Mouse (Mus musculus) adrenal gland (tissue): ENCODE results near the gene Fbxw8.

Source experiments
- intact Hi-C: fragments of 180-260 bp; cut with DNase I; formaldehyde crosslinking; loops from one replicate; pipeline ENCODE4 v1.15.1; 2025

Gene Fbxw8

DNA sequence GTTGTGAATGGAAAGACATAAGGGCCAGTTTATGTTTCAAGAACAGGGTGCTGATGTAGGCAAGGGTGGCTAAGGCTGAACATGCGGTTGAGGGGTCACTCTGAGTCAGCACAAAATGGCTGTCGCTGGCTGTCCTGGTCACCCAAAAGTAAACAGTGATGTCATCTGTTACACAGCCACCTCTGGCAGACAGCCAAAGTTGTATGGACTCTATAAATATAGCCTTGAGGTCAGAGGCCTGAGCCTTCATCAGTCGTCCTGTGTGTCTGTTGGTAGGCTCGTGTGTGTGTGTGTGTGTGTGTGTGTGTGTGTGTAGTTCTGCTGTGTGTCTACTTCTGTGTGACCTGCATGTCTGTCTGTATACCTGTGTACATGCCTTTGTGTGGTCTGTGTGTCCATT lies 1.7 kb upstream of the Fbxw8 start:
- intact Hi-C loops, result loop anchor here (5.0 kb wide), 1 partner anchor 90 kb away; the partner anchor contains the start of genes 2410131K14Rik and Rnft2

DNA sequence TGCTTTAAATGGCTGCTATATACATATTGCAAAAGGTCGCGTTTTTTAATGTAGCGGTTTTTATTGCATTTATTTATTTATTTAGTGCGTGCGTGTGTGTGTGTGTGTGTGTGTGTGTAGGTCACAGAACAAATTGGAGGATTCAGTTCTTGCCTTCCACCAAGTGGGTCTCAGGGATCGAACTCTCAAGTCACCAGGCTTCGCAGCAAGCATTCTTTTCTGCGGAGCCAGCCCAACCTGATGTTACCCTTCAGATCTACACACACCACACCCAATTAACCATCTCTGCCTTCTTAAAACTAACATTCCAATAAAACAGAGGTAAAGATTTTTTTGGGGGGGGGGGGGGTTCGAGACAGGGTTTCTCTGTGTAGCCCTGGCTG lies 292 bp upstream of the Fbxw8 start:
- intact Hi-C loops, result loop anchor here (5.0 kb wide), 1 partner anchor 92 kb away; the partner anchor contains the start of genes 2410131K14Rik and Rnft2

DNA sequence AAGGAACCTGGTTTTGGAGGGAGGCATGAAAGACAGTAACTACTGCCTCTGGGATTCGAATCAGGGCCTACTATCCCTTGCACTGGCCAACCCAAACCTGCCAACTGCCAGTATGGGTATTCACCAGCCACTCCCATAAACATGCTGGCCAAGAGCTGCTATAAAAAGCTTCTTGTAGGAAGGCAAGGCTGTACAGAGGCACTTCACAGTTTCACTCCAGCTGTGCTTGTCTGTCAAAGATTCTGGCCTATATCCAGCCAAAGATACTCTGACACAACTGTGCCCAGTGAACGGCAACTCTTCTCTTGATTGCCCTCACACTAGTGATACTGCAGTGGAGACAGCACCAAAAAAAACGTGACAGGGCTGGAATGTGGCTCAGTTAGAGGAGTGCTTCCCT lies 5.6 kb downstream of the Fbxw8 start:
- intact Hi-C loops, result no loop called here

DNA sequence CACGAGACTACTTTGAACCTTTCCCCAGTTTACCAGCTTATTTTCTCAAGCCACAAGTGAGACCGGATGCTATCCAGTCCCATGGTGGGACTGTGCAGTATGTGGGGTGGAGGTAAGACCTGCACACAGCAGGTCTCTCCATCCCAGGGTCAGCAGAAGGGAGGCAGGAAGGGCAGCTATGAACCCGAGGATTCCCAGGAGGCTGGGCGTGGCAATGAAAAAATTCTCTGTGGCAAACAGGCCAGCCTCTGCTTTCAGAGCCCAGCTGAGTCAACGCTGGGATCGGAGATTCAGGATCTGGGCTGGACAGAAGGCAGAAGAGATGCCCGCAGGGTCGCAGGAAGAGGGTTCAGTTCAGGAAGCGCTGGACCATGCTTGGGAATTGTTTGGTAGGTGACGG lies 8.0 kb downstream of the Fbxw8 start:
- intact Hi-C loops, result no loop called here

DNA sequence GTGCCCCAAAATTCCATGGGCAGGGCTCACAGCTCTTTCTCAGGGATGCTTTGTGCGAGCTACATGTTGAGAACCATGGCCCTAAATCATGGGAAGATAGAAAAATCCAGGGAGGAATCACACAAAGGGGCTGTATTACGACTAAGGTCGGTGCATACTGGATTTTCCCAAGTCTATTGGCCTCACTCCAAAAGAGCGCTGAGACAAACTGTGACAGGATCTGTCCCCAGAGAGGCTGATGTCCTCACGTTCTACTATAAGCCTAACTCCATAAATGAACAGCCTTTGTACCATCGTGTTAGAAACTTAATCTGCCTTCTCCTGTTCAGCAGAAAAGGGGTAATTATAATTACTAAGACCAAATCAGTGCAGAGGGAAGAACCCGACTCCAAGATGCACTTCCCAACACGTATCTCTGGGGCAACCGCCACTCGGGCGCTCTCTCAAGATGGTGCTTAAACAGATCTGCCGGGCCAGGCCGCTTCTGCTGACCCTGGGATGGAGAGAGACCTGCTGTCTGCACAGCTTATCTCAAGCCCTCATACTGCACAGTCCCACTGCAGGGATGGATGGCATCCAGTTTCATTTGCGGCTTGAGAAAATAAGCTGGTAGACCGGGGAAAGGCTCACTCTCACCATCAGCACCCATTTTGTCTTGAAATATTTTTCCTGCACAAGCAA lies 9.1 kb downstream of the Fbxw8 start:
- intact Hi-C loops, result no loop called here

DNA sequence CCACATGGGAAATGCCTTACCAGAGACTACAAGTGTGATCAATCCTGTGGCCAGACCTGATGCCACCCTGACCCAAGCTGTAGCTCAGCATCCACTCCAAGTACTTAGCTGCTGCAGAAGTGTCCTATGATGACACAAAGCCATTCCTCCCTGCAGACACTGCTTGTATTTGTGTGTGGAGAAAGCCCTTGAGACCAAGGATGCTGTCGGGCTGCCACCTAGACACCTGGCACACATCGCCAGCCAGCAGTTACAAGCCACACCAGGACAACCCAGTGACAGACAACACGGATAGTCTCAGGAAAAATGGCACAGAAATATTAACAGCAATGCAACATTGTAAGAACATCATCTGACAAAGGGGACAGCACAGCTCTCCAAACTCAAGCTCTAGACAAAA lies 9.8 kb downstream of the Fbxw8 start:
- intact Hi-C loops, result no loop called here

DNA sequence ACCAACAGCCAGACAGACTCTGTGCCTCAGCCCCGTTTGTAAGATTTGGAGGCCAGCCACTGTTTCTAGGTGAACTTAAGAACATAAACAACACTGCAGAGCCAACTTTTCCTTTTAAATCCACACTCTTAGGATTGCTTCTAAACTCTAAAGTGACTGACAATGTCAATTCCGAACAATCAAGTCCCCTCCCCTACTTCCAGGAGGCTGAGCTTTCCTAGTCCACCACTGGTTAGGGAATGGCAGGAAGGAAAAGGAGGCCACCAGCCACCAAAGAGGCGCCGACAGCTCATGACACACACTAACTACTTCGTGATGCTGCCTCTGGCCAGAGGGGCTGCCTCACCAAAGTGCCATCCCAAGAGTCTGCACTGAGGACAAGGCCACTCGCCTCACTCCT lies 10.5 kb downstream of the Fbxw8 start:
- intact Hi-C loops, result no loop called here

DNA sequence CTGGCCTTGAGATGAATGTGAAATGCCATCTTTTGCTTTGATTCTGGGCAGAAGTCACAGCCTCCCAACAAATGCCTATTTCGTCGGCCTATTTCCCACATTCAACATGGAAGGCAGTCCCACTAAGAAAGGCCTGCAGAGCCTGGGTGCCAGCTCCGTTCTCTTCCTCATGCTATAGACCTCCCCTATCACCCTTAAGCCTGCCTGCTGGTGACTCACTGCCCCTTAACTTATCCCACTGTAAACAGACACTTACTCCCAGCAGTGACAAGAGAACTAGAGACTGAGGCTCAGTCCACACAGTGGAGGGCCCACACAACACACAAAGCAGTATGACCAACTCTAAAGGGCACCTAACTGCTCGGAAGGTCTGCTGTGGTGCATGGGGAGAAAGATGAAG lies 10.9 kb downstream of the Fbxw8 start:
- intact Hi-C loops, result no loop called here

DNA sequence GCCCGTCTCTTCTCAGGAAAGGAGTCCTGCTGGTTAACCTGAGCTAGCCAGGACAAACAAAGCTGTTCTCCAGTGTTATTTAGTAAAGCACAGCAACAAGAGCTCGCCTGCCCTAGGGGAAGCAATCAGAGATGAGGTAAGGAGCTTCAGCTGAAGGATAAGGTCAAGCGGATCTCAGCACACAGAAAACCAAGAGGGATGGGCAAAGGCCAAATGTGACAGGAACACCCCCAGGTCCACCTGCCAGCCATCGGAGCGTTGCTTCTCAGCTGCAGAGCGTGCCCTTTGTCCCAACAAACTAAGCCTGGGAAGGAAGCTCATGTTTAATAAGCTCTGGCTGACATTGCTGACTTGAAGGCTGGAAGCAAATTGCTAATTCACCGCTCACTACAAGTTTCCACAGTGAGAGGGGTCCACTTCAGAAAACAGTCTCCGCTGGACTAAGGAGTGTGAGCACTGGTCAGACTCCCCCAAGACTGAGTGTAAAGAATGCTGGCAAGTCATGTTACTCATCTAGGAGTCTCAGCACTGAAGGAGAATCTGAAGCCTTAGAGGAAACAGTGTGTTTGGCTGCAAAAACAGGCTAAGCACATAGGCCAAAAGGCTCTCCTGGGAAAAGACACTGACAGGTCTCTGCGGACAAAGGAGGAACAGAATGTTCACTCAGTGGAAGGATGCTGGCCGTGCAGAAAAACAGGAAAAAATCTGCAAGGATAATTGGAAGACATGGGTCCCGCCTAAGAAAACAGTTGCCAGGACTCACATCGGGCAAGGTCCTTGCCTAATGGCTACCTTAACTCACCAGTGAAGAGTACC lies 11.8 kb downstream of the Fbxw8 start:
- intact Hi-C loops, result no loop called here

DNA sequence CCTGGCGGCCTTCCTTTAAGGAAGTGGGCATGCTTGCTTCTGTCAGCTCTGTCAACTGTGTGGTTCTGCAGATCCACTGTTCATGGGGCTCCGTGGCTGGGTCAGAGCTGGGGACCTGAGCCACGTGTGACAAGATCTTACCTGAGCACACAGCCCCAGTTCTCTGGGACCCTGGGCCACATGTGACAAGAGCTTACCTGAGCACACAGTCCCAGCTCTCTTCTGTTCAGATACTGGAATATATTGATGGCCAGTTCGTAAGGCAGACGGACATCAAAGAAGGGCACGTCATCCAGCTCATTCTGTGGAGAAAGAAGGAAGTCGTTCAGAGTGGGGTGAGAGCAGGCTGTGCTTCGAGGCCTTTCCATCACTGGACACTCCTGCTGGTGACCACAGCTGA lies 12.8 kb downstream of the Fbxw8 start:
- intact Hi-C loops, result no loop called here

DNA sequence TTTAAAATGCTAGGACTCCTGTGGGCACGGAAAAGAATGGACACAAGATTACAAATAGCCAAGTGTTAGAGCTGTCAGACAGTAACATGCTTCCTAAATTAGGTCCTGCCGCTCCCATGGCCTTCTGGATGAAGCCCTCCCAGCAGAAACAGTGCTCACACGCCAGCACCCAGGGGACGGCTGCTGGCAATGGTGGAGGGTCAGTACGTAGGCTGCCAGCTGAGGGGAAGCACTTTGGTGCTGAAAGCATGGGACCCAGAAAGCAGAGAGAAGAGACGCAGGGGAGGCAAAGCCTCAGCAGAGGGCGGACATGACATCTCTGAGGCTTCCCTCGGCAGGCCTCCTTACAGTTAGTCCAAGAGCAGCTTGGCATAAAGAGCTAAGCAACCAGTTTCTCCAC lies 15.6 kb downstream of the Fbxw8 start:
- intact Hi-C loops, result no loop called here

DNA sequence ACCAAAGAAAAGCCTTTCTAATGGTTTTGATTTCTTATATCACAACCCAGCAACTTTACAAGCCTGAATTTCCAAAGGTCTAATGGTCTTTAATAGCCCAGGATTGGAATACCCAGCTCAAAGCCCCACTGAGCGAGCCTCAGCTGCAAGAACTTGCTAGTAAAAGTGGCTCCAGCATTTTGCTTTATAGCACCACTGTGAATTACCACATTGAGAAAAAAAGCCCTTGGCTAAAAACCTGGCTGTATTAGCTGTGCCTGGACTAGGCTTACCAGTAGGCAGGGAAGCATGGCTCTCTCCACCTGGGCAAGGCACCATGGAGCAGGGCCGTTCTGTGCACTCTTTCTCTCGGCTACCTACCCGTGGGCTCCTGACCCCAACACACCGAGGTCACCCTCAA lies 18.9 kb downstream of the Fbxw8 start:
- intact Hi-C loops, result no loop called here

DNA sequence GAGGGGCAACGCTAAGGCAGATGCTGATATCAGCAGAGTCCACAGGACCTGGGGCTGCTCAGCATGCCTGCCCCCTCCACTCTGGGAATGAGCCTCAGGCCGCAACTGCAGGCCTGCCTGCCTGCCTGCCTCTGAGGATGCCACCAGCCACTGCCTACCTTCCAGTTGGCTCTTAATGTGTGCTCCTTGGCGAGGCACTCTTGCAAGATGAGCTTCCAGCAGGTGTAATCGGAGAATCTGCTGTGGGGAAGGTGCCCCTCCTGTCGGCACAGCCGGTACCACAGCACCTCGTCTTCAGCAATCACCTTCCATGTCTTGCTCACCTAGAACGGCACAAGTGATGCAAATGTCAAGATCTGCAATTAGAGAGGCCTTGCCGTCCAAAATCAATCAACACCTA lies 26.6 kb downstream of the Fbxw8 start:
- intact Hi-C loops, result no loop called here

DNA sequence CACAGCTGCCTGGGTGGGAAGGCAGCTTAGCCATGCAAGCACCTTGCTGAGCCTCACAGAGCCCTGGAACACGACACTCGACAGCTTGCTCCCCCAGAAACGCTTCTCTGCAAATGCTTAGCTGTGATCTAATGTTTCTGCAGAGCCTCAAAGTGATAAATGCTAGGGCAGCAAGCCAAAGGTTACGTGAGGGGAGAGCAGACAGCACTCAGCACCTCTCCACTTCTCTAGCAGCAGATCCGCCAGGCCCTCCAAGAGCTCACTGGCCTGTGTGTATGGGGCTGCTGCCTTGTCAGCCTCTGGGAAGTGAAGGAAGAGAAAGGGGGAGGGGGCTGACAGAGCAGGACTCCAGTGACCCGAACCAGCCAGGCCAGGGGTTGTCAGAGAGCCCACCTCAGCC lies 27.1 kb downstream of the Fbxw8 start:
- intact Hi-C loops, result no loop called here

DNA sequence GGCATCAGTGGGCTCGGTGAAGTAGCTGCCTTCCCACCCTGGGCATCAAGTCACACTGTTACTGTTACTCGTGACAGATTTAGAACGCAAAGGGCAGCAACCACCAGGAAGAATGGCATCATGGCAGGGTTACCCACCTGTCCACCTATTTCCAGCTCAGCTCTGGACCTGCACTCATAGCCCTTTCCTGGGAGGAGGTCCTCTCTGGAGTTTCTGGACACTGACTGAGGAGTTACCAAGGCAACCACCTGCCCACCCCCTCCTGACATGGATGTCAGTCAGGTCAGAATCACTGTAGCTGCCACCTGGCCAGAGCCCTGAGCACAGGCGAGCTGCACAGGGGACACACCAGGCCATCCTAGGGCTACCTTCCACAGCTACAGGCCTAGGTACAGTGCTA lies 28.6 kb downstream of the Fbxw8 start:
- intact Hi-C loops, result no loop called here

DNA sequence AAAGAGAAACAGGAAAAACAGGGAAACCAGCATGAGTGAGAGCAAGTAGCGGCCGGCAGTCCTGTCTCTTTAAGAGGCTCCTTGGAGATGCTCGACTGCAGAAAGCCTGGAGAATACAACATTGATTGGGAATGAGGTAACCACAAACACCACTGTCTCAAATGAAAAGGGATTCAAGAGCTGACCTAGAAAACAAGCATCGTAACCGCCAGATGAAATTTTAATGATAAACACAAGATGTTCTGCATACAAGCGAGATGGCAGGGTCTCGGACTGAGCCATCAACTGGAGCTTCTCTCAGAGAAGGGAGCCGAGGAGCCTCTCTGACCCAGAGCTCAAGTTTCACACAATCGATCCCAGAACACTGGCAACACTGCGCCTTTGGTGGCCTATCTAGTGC lies 32.2 kb downstream of the Fbxw8 start:
- intact Hi-C loops, result no loop called here

DNA sequence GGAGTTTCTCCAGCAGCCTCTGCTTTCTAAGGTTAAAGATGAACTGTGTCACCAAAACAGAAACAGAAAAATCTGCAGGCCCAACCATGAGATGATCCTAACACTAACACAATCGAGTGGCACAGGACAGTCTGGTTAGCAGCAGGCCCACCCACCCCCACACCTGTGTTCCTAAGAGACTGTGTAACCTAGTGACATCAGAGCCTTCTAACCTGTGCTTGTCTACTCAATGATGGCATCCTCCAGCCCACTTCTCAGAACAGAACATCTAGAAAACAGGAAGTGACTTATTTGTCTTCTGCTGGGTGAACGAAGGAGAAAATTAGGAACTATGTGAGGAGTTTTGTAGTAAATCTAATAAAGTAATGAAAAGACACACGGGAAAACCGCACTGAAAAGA lies 33.3 kb downstream of the Fbxw8 start:
- intact Hi-C loops, result no loop called here

DNA sequence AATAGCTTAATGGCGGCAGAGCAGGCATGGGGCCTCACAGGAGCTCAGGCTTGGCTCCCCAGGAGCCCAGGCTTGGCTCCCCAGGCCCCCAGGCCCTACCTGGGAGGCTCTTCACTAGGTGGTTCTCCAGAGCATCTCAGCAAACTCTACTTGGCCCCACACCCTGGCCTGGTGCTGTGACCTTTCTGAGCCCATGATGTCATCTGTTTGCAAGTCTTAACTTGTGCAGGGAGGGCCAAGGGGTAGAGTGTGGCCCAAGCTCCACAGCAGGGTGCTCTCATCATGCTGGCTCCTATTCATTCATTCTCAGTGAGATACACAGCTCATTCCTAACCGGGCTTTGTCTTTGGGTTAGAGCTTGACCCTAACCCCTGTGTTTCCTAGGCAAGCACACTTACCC lies 34.6 kb downstream of the Fbxw8 start:
- intact Hi-C loops, result no loop called here

DNA sequence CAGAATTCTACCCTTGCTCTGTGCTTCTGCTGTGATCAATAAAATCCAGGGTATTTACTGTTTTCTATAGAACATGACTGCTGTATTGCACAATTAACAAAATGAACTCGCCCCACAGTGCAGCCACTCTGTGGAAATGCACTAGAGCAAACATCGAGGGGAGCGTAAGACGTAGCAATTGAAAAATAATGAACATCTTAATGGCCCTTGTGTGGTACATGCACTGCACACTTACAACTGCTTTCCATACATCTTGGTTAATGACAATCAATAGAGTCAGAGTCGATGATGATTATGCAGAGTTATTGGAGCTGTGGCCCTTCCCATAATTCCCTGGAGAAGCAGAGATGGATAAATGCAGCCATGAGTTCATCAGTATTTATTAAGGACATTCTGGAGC lies 36.3 kb downstream of the Fbxw8 start:
- intact Hi-C loops, result no loop called here

DNA sequence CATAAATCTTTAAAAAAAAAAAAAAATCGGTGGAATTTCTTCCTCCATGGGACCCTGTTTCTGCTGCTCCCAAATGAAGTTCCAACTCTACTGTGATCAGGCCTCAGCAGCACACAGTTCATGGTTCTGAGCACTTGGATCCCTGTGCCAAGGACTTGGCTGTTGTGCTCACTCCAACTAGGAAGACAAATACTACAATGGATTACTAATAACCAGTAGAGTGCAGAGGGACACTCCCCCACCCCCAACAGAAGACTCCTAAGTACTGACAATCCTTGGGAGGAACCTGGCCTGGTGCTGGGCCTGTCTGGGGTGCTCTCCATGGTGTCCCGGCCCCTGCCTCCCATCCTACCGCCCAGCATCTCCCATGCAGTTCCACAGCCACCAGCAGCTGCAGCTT lies 36.9 kb downstream of the Fbxw8 start:
- intact Hi-C loops, result no loop called here

DNA sequence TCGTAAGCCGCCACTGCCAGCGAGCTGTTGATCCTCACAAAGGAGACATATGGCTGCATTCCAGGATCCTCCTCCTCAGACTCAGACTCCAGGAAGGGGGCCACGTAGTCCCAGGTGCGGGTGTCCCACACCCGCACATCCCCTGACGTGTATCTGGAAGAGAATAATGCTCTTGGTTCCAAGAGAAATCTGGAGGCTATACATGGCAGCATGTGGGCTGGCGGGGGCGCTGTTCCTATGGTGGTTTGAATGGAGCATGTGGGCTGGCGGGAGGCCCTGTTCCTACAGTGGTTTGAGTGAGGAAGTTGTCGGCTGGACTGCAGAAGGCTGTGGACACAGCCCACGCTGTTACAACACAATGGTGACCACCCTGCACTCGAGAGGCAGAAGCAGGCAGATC lies 41.6 kb downstream of the Fbxw8 start:
- intact Hi-C loops, result no loop called here

DNA sequence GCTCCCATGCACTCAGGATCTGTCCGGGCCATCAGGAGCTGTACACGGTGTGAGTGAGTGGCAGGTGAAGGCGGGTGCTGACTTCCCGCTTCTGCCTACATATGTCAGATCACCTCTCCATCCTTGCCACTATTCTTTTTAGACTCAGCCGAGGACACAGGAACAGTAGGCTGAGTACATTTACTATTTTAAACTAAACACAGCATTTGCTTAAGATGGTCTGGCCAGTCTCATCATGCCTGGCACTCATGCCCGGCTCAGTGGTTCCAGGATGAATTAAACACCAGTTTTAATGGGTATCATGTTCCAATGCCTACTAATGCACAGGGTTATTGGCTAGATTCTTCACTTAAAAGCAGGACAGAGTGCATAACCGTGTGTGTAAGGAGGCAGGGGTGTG lies 42.2 kb downstream of the Fbxw8 start:
- intact Hi-C loops, result no loop called here

DNA sequence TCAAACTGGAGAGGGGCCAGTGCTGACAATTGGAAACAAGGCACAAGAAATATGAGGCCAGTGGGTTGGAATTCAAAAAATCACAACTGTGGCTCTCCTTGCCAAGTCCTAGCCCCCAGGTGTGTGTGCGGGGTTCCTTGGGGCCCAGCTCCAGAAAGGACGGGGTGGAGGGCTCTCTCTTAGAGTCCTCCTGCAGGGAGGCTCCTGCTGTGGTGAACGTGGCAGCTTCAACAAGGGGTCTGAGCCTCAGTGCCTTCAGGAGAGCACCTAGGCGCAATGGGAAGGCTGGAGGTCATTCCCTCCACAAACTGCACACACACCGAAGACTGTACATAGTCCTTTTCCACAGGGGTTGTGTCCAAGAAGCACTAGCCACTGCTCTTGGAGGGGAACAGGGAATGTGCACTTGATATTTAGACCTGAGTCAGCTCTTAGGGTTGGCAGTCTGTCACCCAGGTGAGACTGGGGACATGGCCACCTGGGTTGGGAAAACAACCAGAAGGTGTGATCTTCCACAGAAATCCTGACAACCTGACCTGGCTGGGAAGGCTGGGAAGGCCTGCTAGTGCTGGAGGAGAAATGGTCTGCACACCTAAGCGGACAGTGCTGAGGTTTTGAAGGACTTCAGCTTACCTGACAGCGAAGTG lies 46.3 kb downstream of the Fbxw8 start:
- intact Hi-C loops, result no loop called here
